Mouse (Mus musculus) hindbrain, embryonic 10.5 days (tissue): ENCODE results near the gene Msto1. TPM values are rescaled to one million over a fixed set of nuclear protein-coding genes. Genes with fewer than 3 reads are reported as not detected.
"Not testable (repeated sequence)": the region's sequence is repeated elsewhere in the genome, so short reads cannot be mapped to it uniquely, and the experiment has no call there.

Source experiments
- DNase-seq: peaks from one replicate; pipeline ENCODE4 v3.0.0-alpha.2; 2017; ENCODE audit warnings: low spot score
- H3K27ac ChIP-seq: fragments of 300-500 bp; sonication (generic); 2 replicates; pipeline ENCODE4 v1.5.1; 2016; ENCODE audit warnings: mild to moderate bottlenecking, moderate library complexity
- H3K27me3 ChIP-seq: fragments of 300-500 bp; sonication (generic); 2 replicates; pipeline ENCODE4 v1.6.1; 2016; ENCODE audit warnings: mild to moderate bottlenecking; ENCODE audit not compliant: poor library complexity, insufficient read depth, severe bottlenecking
- H3K36me3 ChIP-seq: fragments of 300-500 bp; sonication (generic); 2 replicates; pipeline ENCODE4 v1.6.1; 2016; ENCODE audit warnings: mild to moderate bottlenecking, moderate library complexity
- H3K4me1 ChIP-seq: fragments of 300-500 bp; sonication (generic); replicated peaks from 2 replicates; pipeline ENCODE4 v1.6.1; 2016; ENCODE audit warnings: mild to moderate bottlenecking
- H3K4me3 ChIP-seq: fragments of 300-500 bp; sonication (generic); 2 replicates; pipeline ENCODE4 v1.5.1; 2016; ENCODE audit warnings: mild to moderate bottlenecking, moderate library complexity
- H3K9me3 ChIP-seq: fragments of 300-500 bp; sonication (generic); 2 replicates; pipeline ENCODE4 v1.6.1; 2016; ENCODE audit warnings: mild to moderate bottlenecking, moderate library complexity
- WGBS: fragments of 180-500 bp; shearing (Covaris S2); methylation state at CpG from one replicate; pipeline ENCODE4 v1.1.7; 2016; 5-methylcytosine and 5-hydroxymethylcytosine counted together
- polyA plus RNA-seq: library from polyadenylated mRNA; unstranded; fragments of >200 nt; fragmentation: Nextera tagmentation; extraction: Ambion mirVana; gene quantifications from 2 replicates; pipeline ENCODE4 v1.2.1, GENCODE M21; 2016

The Msto1 gene
- polyA plus RNA-seq: 58.6 and 64.8 TPM in 2 replicates

GRCm38 (mm10) chr3:88913511-88914383 is at the start of gene Msto1:
Gene Msto1, minus strand, starts transcription at chr3:88913999.
- peaks cover 42% of the 10 kb centered on the region for H3K36me3 ChIP-seq
- H3K27ac ChIP-seq: peak within 1 kb of the TSS; percentile 93
- H3K27me3 ChIP-seq: no peaks in the 10 kb centered on the region
- H3K4me1 ChIP-seq: peaks cover 24% of the 10 kb centered on the region
- H3K4me3 ChIP-seq: peak within 1 kb of the TSS; percentile 83
- peak; percentile 91 for DNase-seq
- WGBS: under 1% methylated on average over 62 of the region's 62 CpGs
- no peaks in the 10 kb centered on the region for H3K9me3 ChIP-seq

GRCm38 (mm10) chr3:88963211-88963610 is 49.4 kb upstream of the Msto1 start:
- DNase-seq, H3K9me3 ChIP-seq, H3K4me1 ChIP-seq, H3K27me3 ChIP-seq, H3K4me3 ChIP-seq, H3K27ac ChIP-seq: not testable (repeated sequence)
- H3K36me3 ChIP-seq: peaks cover 20% of the 10 kb centered on the region

- no peaks in the 10 kb centered on the region for H3K9me3 ChIP-seq
- no peaks in the 10 kb centered on the region for H3K27me3 ChIP-seq
- no peak for DNase-seq
- no peaks in the 10 kb centered on the region for H3K36me3 ChIP-seq
- H3K4me3 ChIP-seq: no peak overlapping the region
- no peak overlapping the region for H3K27ac ChIP-seq
- H3K4me1 ChIP-seq: peaks cover 29% of the 10 kb centered on the region
These were observed 39.9 kb upstream of the Msto1 start for GRCm38 (mm10) chr3:88953736-88954135.

GRCm38 (mm10) chr3:88953246-88953645 is 39.4 kb upstream of the Msto1 start:
- Histone ChIP-seq H3K36me3 (no peaks in the 10 kb centered on the region), H3K27me3 (no peaks in the 10 kb centered on the region), H3K9me3 (no peaks in the 10 kb centered on the region), H3K4me1 (peaks cover 34% of the 10 kb centered on the region), H3K4me3 (no peak overlapping the region), H3K27ac (no peak overlapping the region)
- 86% methylated on average over 4 of the region's 4 CpGs for WGBS
- no peak for DNase-seq

DNA sequence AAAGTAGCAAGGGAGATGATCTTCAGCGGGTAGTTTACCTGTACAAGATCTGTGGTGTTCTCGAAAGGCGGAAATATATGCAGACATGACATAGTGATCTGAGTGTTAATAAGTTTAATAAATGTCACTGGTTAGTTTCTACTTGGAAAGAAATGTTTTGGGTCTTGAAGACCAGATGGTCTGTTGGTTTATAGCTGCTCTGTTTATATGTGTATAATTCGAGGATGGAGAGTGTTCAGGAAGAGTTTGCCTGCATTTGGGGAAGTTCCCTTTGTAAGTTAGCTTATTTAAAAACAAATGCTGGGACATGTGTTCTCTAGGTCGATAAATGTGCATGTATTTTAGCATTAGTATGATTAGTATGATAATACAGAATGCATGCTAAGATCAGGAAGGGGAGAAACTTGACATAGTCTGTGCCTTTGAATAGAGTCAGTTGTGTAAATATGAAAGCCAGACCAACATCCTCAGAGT is 37.6 kb upstream of the Msto1 start:
- no peak for DNase-seq

GRCm38 (mm10) chr3:88950576-88951326 is 37.0 kb upstream of the Msto1 start, which contains the start of the genes Ash1l and Dap3:
Gene Ash1l, plus strand, starts transcription at chr3:88950622.
Gene Dap3, minus strand, starts transcription at chr3:88951181.
- peak within 1 kb of the TSS; percentile 100 for H3K27ac ChIP-seq
- no peaks in the 10 kb centered on the region for H3K36me3 ChIP-seq
- under 1% methylated on average over 50 of the region's 64 CpGs for whole genome bisulfite sequencing
- peak; percentile 86 for DNase-seq
- peaks cover 44% of the 10 kb centered on the region for H3K4me1 ChIP-seq
- H3K9me3 ChIP-seq: no peaks in the 10 kb centered on the region
- H3K27me3 ChIP-seq: no peaks in the 10 kb centered on the region
- H3K4me3 ChIP-seq: peak within 1 kb of the TSS; percentile 97

More for the DNA sequence above, 37.6 kb upstream of the Msto1 start:
- 3% methylated on average over 5 of the region's 5 CpGs for WGBS
- peaks cover 44% of the 10 kb centered on the region for H3K4me1 ChIP-seq
- H3K36me3 ChIP-seq: no peaks in the 10 kb centered on the region
- H3K4me3 ChIP-seq: peak overlapping the region; percentile 97
- no peaks in the 10 kb centered on the region for H3K9me3 ChIP-seq
- no peaks in the 10 kb centered on the region for H3K27me3 ChIP-seq
- H3K27ac ChIP-seq: peak overlapping the region; percentile 100

DNA sequence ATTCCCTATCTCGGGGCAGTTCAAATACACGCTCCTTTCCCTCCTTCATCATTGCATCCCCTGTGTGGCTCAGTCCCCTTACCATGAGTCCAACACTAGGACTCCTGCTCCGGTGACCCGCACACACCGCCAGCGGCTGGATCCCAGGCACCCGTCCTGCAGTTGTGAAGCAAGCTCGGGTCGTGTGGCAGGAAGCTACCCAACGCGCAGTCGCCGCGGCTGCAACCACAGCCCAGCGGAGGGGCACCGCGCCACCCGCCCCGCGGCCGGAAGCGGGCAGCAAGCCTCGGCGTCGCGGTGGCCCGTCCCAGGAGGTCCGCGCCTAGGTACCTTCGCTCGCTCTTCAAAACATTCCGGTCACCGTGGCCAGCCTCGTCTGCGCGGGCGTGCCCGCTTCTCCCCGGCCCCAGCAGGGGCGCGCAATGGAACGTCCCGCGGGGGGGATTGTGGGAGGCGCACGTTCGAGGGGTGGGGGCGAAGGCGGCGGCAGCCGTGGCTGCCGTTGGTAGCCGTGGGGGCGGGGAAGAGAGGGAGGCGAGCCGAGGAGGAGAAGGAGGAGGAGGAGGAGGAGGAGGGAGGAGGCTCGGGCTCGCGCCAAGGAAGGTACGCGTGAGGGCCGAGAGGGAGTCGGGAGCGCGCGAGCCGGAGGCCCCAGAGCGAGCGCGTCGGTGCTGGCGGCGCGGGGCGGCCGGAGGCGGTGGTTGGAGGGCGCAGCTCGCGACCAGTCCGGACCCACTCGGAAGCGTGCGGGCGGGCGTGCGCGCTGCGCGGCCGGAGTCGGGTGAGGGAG is 36.2 kb upstream of the Msto1 start:
- peak; percentile 92 for DNase-seq
- H3K27ac ChIP-seq: peak overlapping the region; percentile 100
- no peaks in the 10 kb centered on the region for H3K27me3 ChIP-seq
- H3K9me3 ChIP-seq: no peaks in the 10 kb centered on the region
- H3K36me3 ChIP-seq: no peaks in the 10 kb centered on the region
- peak overlapping the region; percentile 97 for H3K4me3 ChIP-seq
- WGBS: under 1% methylated on average over 90 of the region's 92 CpGs
- peaks cover 44% of the 10 kb centered on the region for H3K4me1 ChIP-seq

GRCm38 (mm10) chr3:88944109-88944508 is 30.3 kb upstream of the Msto1 start:
- no peak overlapping the region for H3K4me3 ChIP-seq
- DNase-seq: no peak
- 96% methylated on average over 4 of the region's 4 CpGs for WGBS
- H3K9me3 ChIP-seq: no peaks in the 10 kb centered on the region
- H3K36me3 ChIP-seq: peaks cover 33% of the 10 kb centered on the region
- no peaks in the 10 kb centered on the region for H3K27me3 ChIP-seq
- H3K4me1 ChIP-seq: peaks cover 19% of the 10 kb centered on the region
- H3K27ac ChIP-seq: no peak overlapping the region

- Histone ChIP-seq H3K4me3 (no peak overlapping the region), H3K4me1 (peaks cover 2% of the 10 kb centered on the region; the same call in 1 of the 2 replicates), H3K36me3 (peaks cover 50% of the 10 kb centered on the region), H3K27ac (no peak overlapping the region), H3K27me3 (no peaks in the 10 kb centered on the region), H3K9me3 (no peaks in the 10 kb centered on the region)
- no peak for DNase-seq
- WGBS: 95% methylated on average over 10 of the region's 10 CpGs
These were observed 28.6 kb upstream of the Msto1 start for GRCm38 (mm10) chr3:88942316-88942880.

- Histone ChIP-seq H3K4me3 (no peak overlapping the region), H3K9me3 (no peaks in the 10 kb centered on the region), H3K27me3 (no peaks in the 10 kb centered on the region), H3K36me3 (peaks cover 77% of the 10 kb centered on the region), H3K4me1 (no peaks in the 10 kb centered on the region), H3K27ac (no peak overlapping the region)
- WGBS: 83% methylated on average over 3 of the region's 3 CpGs
- no peak for DNase-seq
These were observed 25.9 kb upstream of the Msto1 start for GRCm38 (mm10) chr3:88939749-88940148.

DNA sequence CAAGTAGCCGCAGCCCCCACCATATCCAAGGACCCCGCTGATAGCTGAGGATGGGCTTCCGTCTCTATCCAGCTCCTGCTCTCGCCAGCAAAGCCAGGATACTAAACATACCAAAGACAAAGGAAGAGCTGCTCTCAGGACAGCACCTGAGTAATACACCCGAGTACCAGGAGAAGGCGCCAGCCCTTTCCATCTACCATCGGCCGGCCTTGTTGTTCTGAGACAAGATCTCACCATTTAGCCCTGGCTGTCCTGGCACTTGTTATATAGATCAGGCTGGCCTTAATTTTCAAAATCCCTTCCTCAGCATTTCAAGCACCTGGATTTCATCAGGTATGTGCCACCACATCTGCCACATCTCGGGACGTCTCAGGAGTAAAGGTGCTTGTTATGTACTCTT is 25.3 kb upstream of the Msto1 start:
- WGBS: 92% methylated on average over 10 of the region's 10 CpGs
- no peak for DNase-seq
- no peaks in the 10 kb centered on the region for H3K9me3 ChIP-seq
- H3K36me3 ChIP-seq: peaks cover 84% of the 10 kb centered on the region
- no peaks in the 10 kb centered on the region for H3K27me3 ChIP-seq
- H3K4me1 ChIP-seq: no peaks in the 10 kb centered on the region
- no peak overlapping the region for H3K27ac ChIP-seq
- H3K4me3 ChIP-seq: no peak overlapping the region

DNA sequence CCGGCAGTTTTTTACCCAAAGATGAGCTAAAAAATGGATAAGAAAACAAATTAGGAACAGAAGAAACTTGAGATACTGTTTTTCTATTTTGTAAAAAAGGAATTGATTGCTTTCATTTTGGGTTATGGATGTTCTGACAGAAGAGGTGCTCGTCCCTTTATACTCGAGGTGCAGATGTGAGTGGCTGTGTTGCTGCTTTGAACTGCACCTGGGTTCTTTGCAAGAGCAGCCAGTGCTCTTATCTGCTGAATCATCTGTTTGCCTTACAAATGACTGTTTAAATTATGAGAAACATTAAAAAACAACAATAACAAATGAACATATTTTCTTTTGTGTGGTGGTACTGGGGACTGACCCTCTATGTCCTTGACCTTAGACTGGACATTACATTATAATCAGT is 15.7 kb upstream of the Msto1 start:
- Histone ChIP-seq H3K27me3 (no peaks in the 10 kb centered on the region), H3K9me3 (no peaks in the 10 kb centered on the region), H3K4me1 (no peaks in the 10 kb centered on the region), H3K36me3 (peaks cover 100% of the 10 kb centered on the region), H3K27ac (no peak overlapping the region), H3K4me3 (no peak overlapping the region)
- WGBS: 88% methylated on average over 3 of the region's 3 CpGs
- DNase-seq: no peak
